Mouse (Mus musculus) urinary bladder, postnatal 14 days (tissue): ENCODE data around the gene Heatr4.
"Not testable (repeated sequence)": the region's sequence is repeated elsewhere in the genome, so short reads cannot be mapped to it uniquely, and the experiment has no call there.

Experiments used
- DNase-seq: peaks from one replicate; pipeline ENCODE4 v3.0.0; 2021; ENCODE audit warnings: low spot score

The Heatr4 gene

GRCm38 (mm10) chr12:83984752-83985151 lies at the start of gene Heatr4:
Gene Heatr4 (minus strand): TSS chr12:83984852.
- no peak for DNase-seq

DNA sequence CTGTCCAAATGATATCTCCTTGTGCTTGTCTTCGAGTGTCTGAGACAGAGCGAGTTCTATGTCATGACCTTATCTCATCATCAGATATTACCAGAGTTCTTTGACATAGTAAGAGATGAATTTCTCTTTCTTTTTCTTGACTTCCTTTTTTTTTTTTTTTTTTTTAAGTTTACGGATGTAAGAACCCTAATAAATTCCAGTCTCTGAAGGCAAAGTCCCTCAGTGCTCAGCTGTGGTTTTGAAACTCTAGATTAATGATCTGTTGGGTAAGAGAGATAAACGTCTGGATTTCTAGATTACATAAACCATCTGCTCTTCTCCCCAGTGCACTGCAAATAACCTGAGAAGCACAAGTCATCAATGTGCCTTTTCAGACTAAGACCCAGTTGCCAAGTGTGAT lies 49.5 kb upstream of the Heatr4 start:
- no peak for DNase-seq

DNA sequence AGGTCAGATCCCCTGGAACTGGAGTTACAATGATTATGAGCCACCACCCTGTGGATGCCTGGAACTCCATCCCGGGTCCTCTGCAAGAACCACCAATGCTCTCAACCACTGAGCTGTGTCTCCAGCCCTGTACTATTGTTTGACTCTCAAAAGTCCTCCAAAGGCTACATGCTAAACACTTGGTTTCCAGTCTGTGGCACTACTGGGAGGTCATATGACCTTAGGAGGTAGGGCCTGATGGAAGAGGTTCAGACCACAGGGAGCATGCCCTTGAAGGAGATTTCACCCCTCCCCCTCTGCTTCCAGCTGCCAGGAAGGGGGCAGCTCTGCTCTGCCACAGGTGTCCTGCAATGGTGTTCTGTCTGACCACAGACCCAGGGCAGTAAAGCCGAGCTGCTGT lies 48.6 kb upstream of the Heatr4 start:
- DNase-seq = not testable (repeated sequence)

GRCm38 (mm10) chr12:84032854-84033253 lies 48.2 kb upstream of the Heatr4 start:
- DNase-seq = no peak

- DNase-seq = peak; percentile 80
Measured at GRCm38 (mm10) chr12:84030659-84031332, 46.1 kb upstream of the Heatr4 start.

DNA sequence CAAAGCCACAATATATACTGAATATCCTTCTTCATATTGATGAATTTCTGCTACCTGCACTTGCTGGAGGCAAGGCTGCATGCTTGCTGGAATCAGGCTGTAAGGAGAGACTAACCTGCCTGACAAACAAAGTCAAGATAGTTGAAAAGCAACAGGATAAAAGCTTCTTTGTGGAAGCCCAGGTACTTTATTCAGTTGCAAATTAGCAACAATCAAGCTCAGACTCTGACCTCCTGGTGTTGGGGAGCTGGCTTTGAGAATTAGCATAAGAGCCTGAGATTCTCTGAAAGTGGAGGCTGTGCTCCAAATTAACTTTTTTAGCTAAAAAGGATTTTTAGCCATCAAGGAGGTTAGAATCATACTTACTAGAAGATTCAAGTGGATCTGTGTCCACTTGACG lies 44.4 kb upstream of the Heatr4 start:
- DNase-seq = not testable (repeated sequence)

DNA sequence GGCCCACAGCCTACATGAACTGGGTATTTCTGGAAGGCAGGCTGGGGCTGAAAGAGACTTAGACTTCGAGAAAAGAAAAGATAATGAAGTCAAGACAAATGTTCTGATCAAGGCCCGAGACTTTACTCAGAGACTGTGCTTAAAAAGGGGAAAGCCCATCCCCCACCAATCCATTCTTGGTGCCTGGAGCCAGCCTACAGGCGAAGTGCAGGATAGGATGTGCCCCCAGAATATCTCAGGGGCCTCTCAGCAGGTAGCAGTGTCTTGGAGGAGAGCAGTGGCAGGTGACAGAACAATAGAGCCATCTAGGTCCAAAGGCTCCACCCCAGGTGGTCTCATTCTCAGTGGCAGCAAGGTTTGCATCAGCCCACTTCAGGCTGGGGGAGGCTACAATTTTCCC lies 43.7 kb upstream of the Heatr4 start:
- DNase-seq = not testable (repeated sequence)

DNA sequence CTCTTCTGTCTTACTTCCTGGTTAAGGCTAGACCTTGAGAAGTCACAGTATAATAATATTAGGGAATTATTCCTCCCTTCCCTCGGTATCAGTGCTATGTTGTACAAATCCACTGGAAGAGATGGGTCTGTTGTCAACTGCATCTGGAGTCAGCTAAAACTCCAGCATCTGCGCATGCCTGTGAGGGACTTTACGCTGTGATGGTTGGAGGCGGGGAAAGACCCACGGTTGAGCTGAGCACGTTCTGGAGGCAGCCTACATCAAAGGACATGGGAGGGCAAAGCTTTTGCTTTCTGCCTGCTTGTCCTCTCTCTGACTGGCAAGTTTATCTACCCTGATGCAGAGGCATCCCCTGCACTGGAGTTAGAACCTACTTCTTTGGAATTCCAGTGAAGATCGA lies 41.2 kb upstream of the Heatr4 start:
- no peak for DNase-seq

- no peak for DNase-seq
Measured at GRCm38 (mm10) chr12:84023052-84023745, 38.5 kb upstream of the Heatr4 start.

DNA sequence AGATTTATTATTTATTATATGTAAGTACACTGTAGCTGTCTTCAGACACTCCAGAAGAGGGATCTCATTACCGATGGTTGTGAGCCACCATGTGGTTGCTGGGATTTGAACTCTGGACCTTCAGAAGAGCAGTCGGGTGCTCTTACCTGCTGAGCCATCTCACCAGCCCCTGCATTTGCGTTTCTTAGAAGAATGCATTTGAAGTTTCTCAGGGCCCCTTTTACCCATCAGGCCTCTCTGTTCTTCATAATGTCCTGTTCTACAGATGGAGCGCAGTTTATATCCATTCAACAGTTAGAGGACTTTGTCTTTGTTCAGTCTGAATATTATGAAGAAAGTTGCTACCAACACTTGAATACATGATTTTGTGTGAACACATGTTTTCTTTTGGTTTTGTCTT lies 37.6 kb upstream of the Heatr4 start:
- not testable (repeated sequence) for DNase-seq

GRCm38 (mm10) chr12:84020528-84020927 lies 35.9 kb upstream of the Heatr4 start:
- peak; percentile 86 for DNase-seq

DNA sequence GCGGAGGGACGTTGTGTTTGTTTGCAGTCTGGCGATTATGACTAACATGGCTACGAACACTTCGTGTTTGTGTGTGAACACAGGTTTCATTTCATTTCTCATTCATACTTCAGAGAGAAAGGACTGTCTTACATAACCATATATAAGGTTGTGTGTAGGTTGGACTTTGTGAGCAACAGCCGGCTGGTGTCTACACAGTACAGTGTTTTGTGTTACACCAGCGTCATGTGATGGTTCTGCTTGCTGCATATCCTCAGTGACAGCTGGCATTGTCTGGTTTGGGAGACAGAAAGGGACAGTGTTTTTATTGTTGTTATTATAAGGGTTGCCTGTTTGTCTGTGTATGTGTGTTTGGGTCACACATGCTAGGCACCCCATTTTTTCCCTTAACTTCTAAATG lies 29.0 kb upstream of the Heatr4 start:
- DNase-seq = no peak

DNA sequence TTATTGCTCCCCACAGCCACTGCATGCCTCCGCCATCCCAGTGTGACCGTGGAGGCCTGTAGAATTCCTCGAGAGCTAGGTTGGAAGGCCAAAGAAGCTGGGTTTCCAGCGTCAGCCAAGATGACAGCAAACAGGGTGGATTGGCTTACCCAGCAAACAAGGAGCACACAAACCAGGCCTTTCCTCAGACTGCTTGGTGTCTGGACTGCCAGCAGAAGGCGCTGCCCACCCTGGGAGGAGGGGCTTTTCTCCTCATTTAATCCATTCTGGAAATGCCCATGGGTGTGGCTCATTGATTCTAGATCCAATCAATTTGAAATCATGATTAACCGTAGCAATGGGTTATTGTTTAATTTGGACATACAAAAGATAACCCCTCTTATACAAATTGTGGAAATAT lies 28.5 kb upstream of the Heatr4 start:
- DNase-seq = no peak

GRCm38 (mm10) chr12:84011251-84012040 lies 26.8 kb upstream of the Heatr4 start:
- peak; percentile 76 for DNase-seq

DNA sequence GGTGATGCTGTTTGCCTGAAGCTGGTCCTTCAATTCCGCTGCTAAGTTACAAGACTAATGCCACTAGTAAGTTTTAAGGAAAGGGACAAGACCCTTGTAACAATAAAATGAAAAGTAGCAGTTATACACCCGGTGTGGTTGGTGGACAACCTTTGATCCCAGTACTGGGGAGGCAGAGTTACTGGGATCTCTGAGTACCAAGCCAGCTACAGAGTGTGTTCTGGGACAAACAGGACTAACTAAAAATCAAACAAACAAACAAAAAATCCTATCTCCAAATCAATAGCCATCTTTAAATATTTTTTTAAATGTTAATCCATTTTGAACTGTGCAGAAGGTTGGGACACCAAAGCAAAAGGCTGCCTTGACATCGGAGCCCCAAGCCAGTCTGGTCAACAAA lies 25.5 kb upstream of the Heatr4 start:
- no peak for DNase-seq

DNA sequence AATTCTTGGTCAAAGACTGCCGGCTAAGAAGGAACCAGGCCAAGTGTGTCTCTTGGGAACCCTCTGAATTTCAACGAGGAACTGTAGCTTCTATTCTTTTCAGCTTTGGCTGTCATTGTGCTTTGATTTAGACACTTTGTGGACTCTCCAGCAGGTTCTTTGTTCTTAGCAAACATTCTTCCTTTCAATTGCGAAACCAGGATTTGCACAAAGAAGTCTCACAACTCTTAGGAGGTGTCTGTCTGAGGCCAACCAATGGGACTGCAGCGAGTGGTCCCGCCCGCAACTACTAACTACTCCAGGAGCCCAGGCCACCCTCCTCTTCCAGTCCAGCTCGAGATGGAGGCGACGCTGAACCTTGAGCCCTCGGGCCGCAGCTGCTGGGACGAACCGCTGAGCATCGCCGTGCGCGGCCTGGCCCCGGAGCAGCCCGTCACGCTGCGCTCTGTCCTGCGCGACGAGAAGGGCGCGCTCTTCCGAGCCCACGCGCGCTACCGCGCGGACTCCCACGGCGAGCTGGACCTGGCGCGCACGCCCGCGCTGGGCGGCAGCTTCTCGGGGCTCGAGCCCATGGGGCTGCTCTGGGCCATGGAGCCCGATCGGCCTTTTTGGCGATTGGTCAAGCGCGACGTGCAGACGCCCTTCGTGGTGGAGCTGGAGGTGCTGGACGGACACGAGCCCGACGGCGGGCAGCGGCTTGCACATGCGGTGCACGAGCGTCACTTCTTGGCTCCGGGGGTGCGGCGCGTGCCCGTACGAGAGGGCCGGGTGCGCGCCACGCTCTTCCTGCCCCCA lies 24.7 kb upstream of the Heatr4 start, which contains the start of gene Acot1:
Gene Acot1 (plus strand): TSS at position 320 of the 795 bp plus-strand sequence.
- DNase-seq = peak; percentile 80

DNA sequence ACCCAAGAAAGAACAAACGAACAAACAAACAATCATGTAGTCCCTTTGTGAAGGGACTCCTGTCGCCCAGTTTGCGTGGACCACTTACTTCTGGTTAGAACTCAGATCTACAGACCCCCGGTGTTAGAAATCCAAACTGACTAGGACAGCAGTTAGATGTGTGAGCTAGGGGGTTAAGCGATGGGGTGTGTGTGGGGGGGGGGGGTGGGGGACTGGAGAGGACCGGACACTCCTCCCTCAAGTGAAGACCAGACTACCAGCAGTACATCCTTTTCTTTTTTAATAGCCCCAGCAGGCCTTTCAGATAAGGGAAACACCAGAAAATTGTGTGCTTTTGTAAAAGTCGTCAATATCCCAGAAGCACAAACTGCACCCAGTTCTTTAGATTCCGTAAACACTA lies 24.1 kb upstream of the Heatr4 start:
- DNase-seq = no peak

GRCm38 (mm10) chr12:84008251-84008650 lies 23.6 kb upstream of the Heatr4 start:
- no peak for DNase-seq

- no peak for DNase-seq
Measured at GRCm38 (mm10) chr12:84003866-84004265, 19.2 kb upstream of the Heatr4 start.

GRCm38 (mm10) chr12:84000418-84000817 lies 15.8 kb upstream of the Heatr4 start:
- no peak for DNase-seq

DNA sequence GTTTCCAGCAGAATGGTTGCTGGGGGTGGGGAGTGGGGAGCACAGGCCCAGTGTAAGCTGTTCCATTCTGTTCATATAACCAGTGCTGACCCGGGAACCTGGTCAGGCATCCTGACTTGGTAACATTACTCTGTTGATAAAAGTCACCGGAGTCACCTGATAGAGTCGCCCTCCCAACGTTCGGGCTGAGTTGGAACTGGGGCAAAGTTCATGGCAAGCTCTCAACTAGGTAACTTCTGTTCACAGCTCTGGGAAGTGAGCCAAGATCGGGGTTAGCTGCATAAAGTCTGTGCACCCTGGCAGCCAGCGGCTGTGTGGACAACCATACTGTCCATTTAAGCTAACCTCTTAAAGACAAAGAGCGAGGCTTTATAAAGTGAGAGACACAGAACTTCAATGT lies 14.6 kb upstream of the Heatr4 start:
- DNase-seq = peak; percentile 87
